Mouse (Mus musculus): Measurements from ENCODE around the gene Cfap57.

- no peak for TF ChIP-seq POLR2A (IDR thresholded peaks at IDR 0.05; ENCODE audit: borderline replicate concordance, extremely low read depth, insufficient read depth, insufficient read length, poor library complexity, severe bottlenecking)
- peak; percentile 51 for TF ChIP-seq CTCF (IDR thresholded peaks at IDR 0.05; ENCODE audit: borderline replicate concordance, extremely low read depth, insufficient read depth, insufficient read length)
These were observed 41.3 kb downstream of the Cfap57 start for GRCm38 (mm10) chr4:118579313-118579712.

All from brain, embryonic 14.5 days (tissue).